Mouse (Mus musculus) megakaryocyte-erythroid progenitor cell, adult 5-6 weeks (primary cell): Measurements from ENCODE around the gene Lsm7. TPM values are rescaled to one million over a fixed set of nuclear protein-coding genes. Genes with fewer than 3 reads are reported as not detected.
A peak's percentile ranks its signal among the peaks of the same experiment; 100 is the strongest.

Source experiments
- ATAC-seq: replicated peaks from 2 replicates; pipeline ENCODE4 v1.8.0; 2016; ENCODE audit warnings: mild to moderate bottlenecking, inconsistent platforms; ENCODE audit not compliant: severe bottlenecking, poor library complexity, low FRiP score, low TSS enrichment
- total RNA-seq, 2 experiments: library from RNA; stranded (forward) in 1 of 2; stranded (reverse) in 1 of 2; fragments of 200-1000, 215-1000 nt in 1 of 2; fragments of >200 nt in 1 of 2; fragmentation: Nextera tagmentation in 1 of 2; gene quantifications; 2 replicates each; pipeline ENCODE4 v1.2.3; 2014 to 2017

Gene Lsm7
- total RNA-seq, 2 experiments from 2014 or later = 326 to 401 TPM

GRCm38 (mm10) chr10:80880131-80880641 is 25.2 kb upstream of the Lsm7 start:
- peak; percentile 81 for ATAC-seq

- no peak for ATAC-seq
Observed at GRCm38 (mm10) chr10:80876594-80876993, 21.6 kb upstream of the Lsm7 start.

GRCm38 (mm10) chr10:80876028-80876427 is 21.0 kb upstream of the Lsm7 start:
- no peak for ATAC-seq

- no peak for ATAC-seq
Observed at GRCm38 (mm10) chr10:80874035-80874434, 19.0 kb upstream of the Lsm7 start.

- ATAC-seq = 0 out of 2 replicates have a peak, but pooled peaks have one; percentile 19
Observed at GRCm38 (mm10) chr10:80871581-80871980, 16.6 kb upstream of the Lsm7 start, which contains the start of gene Tmprss9. Gene Tmprss9 (plus strand): TSS chr10:80871848.

GRCm38 (mm10) chr10:80870993-80871392 is 16.0 kb upstream of the Lsm7 start:
- no peak for ATAC-seq

GRCm38 (mm10) chr10:80864446-80864845 is 9.4 kb upstream of the Lsm7 start:
- no peak for ATAC-seq

GRCm38 (mm10) chr10:80862305-80862704 is 7.3 kb upstream of the Lsm7 start:
- no peak for ATAC-seq

GRCm38 (mm10) chr10:80858350-80858935 is 3.4 kb upstream of the Lsm7 start:
- ATAC-seq = peak; percentile 69

GRCm38 (mm10) chr10:80857848-80858247 is 2.8 kb upstream of the Lsm7 start:
- ATAC-seq = peak; percentile 31

GRCm38 (mm10) chr10:80857386-80857785 is 2.4 kb upstream of the Lsm7 start:
- no peak for ATAC-seq

- no peak for ATAC-seq
Observed at GRCm38 (mm10) chr10:80856908-80857307, 1.9 kb upstream of the Lsm7 start.

GRCm38 (mm10) chr10:80856267-80856666 is 1.3 kb upstream of the Lsm7 start:
- ATAC-seq = peak; percentile 33

GRCm38 (mm10) chr10:80855749-80856073 is 702 bp upstream of the Lsm7 start:
- ATAC-seq = no peak

GRCm38 (mm10) chr10:80848571-80848970 is 6.4 kb downstream of the Lsm7 start:
- peak; percentile 87 for ATAC-seq

GRCm38 (mm10) chr10:80845732-80846131 is 9.3 kb downstream of the Lsm7 start:
- no peak for ATAC-seq

- no peak for ATAC-seq
Observed at GRCm38 (mm10) chr10:80845055-80845693, 9.8 kb downstream of the Lsm7 start.

GRCm38 (mm10) chr10:80843931-80844547 is 11.0 kb downstream of the Lsm7 start, which contains the start of gene Lingo3:
Gene Lingo3 (minus strand): TSS chr10:80844039.
- ATAC-seq = 0 out of 2 replicates have a peak, but pooled peaks have one; percentile 7

GRCm38 (mm10) chr10:80843087-80843930 is 11.7 kb downstream of the Lsm7 start:
- ATAC-seq = no peak

- ATAC-seq = no peak
Observed at GRCm38 (mm10) chr10:80842334-80842733, 12.7 kb downstream of the Lsm7 start.
